Mouse (Mus musculus): ENCODE results near the gene Trim47. TPM values are rescaled to one million over a fixed set of nuclear protein-coding genes. Genes with fewer than 3 reads are reported as not detected.

Gene Trim47
- polyA plus RNA-seq, 1 experiment from 2014 or later: 31.2 TPM

DNA sequence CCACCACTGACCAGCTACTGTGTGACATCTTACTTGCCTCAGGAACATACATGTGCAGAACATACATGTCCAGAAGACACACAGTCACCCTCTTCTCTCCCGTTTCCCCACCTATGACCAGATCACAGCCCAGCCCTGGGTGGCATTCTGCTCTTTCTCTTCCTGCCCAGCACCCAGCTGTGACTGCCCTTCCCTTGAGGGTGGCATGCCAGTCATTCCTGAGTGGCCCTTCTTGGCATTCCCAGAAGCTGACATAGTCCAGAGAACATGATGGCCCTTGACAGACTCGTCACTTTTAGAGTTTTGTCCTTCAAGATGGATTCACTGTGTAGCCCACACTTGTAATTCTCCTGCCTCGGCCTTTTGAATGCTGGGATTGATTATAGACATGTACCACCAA lies 54.4 kb downstream of the Trim47 start:
- H3K9me3 ChIP-seq (ENCODE audit: low read length): no peaks in the 10 kb centered on the region
- H3K4me1 ChIP-seq (ENCODE audit: insufficient read depth, low read length): peaks cover 4% of the 10 kb centered on the region
- H3K9ac ChIP-seq (replicated peaks; ENCODE audit: low read length): no peak overlapping the region
- no peaks in the 10 kb centered on the region for H3K27me3 ChIP-seq (ENCODE audit: insufficient read depth, low read length)
- no peak overlapping the region for H3K4me3 ChIP-seq (ENCODE audit: low read length)
- no peak overlapping the region for H3K4me2 ChIP-seq (replicated peaks; ENCODE audit: low read depth, low read length)
- no peak for ATAC-seq (ENCODE audit: low FRiP score, low TSS enrichment)
- no peaks in the 10 kb centered on the region for H3K36me3 ChIP-seq (ENCODE audit: insufficient read depth, low read length)
- 86% methylated on average over 3 of the region's 3 CpGs for WGBS
- H3K27ac ChIP-seq (ENCODE audit: low read length): no peak overlapping the region

DNA sequence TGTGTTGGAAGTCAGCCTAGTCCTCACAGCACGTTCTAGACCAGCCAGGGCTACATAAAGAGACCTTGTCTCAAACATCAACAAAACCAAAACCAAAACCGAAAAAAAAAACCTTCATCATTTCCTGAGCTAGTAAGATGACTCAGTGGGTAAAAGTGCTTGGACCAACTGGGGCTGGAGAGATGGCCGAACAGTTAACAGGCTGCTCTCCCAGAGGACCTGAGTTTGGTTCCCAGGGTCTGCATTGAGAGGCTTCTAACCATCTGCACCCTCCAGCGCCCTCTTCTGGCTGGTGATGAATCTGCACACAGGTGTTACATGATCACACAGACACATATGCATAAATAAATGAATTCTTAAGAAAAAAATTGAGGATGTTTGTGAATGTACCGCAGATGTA lies 55.5 kb downstream of the Trim47 start:
- H3K27ac ChIP-seq (ENCODE audit: low read length): no peak overlapping the region
- H3K4me3 ChIP-seq (ENCODE audit: low read length): no peak overlapping the region
- H3K4me1 ChIP-seq (ENCODE audit: insufficient read depth, low read length): no peaks in the 10 kb centered on the region
- WGBS: 70% methylated on average over 5 of the region's 5 CpGs
- H3K9ac ChIP-seq (replicated peaks; ENCODE audit: low read length): no peak overlapping the region
- H3K4me2 ChIP-seq (replicated peaks; ENCODE audit: low read depth, low read length): no peak overlapping the region
- no peaks in the 10 kb centered on the region for H3K27me3 ChIP-seq (ENCODE audit: insufficient read depth, low read length)
- H3K36me3 ChIP-seq (ENCODE audit: insufficient read depth, low read length): no peaks in the 10 kb centered on the region
- no peaks in the 10 kb centered on the region for H3K9me3 ChIP-seq (ENCODE audit: low read length)
- ATAC-seq (ENCODE audit: low FRiP score, low TSS enrichment): no peak

DNA sequence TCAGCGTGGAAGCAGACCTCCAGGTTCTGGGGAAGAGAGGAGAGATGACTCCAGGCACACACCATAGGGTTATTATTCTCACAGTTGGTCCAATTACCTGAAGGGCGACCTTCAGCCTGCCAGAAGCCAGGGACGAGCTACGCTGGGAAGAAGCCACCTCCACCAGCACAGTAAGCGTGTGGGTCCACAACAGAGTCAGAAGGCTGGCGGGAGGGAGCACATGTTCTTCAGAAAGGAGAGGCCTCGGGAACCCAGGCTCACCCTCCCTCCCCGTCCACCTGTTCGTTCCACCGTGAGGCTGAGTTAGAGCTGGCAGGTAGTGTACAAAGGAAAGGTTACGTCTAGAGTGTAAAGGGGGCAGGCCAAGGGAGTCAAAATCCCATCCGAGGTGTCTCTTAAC lies 61.7 kb downstream of the Trim47 start:
- Histone ChIP-seq H3K9me3 (ENCODE audit: low read length) (no peaks in the 10 kb centered on the region), H3K9ac (replicated peaks; ENCODE audit: low read length) (no peak overlapping the region), H3K27me3 (ENCODE audit: insufficient read depth, low read length) (no peaks in the 10 kb centered on the region), H3K4me1 (ENCODE audit: insufficient read depth, low read length) (no peaks in the 10 kb centered on the region), H3K4me2 (replicated peaks; ENCODE audit: low read depth, low read length) (no peak overlapping the region), H3K36me3 (ENCODE audit: insufficient read depth, low read length) (peaks cover 15% of the 10 kb centered on the region), H3K27ac (ENCODE audit: low read length) (no peak overlapping the region), H3K4me3 (ENCODE audit: low read length) (no peak overlapping the region)
- ATAC-seq (ENCODE audit: low FRiP score, low TSS enrichment): no peak
- 85% methylated on average over 12 of the region's 12 CpGs for WGBS

DNA sequence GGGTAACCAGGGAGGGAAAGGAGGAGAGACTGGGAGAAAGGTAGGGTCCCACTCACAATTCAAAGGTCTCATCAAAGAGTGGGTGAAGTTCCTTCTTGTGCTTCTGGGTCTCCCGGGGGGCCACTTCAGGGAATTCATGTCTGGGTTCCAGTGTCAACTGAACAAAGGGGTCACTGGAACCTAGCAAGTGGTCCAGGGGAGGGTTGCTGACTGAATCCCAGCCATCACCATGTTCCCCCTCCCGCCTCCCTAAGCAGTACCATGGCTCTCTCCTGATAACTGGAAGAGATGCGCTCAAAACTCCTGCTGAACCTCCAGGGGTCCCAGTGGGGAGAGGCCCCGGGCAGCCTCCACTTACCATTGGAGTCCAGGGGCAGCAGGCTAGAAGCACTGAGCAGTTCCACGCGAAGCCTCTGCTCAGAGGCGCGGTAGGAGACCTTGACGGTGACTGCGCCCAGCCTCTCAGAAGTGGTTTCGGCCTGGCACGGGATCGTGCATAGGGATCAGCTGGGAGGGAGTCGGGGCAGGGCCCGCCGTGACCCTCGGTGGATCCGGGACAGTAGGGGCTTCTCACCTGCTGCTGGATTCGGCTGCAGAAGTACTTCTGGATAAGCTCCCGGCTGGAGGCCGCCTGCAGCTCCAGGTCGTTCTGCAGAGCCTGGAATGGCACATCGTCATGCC lies 62.7 kb downstream of the Trim47 start:
- no peak overlapping the region for H3K27ac ChIP-seq (ENCODE audit: low read length)

DNA sequence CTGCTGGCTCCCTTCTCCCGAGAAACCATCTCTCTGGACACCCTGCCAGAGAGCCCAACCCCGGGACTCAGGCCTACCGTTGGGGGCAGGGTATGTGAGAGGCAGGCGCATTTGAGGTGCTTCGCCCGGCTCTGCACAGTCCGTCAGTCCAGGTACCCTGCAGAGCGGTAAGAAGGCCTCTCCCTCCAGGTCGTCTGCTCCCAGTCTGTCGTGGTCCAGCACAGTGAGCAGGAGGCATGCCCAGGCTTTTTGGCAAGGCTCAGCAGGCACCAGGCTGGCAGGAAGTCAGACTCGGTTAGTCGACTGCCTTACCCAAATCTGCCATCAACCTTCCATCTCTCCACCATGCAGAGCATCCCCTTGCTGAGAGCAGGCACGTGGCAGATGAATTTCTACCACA lies 63.4 kb downstream of the Trim47 start:
- H3K9me3 ChIP-seq (ENCODE audit: low read length): no peaks in the 10 kb centered on the region
- no peak overlapping the region for H3K27ac ChIP-seq (ENCODE audit: low read length)
- H3K36me3 ChIP-seq (ENCODE audit: insufficient read depth, low read length): peaks cover 32% of the 10 kb centered on the region
- H3K4me3 ChIP-seq (ENCODE audit: low read length): no peak overlapping the region
- H3K4me1 ChIP-seq (ENCODE audit: insufficient read depth, low read length): no peaks in the 10 kb centered on the region
- WGBS: 63% methylated on average over 13 of the region's 13 CpGs
- no peaks in the 10 kb centered on the region for H3K27me3 ChIP-seq (ENCODE audit: insufficient read depth, low read length)
- H3K4me2 ChIP-seq (replicated peaks; ENCODE audit: low read depth, low read length): no peak overlapping the region
- H3K9ac ChIP-seq (replicated peaks; ENCODE audit: low read length): no peak overlapping the region
- ATAC-seq (ENCODE audit: low FRiP score, low TSS enrichment): no peak

More for the DNA sequence above, 62.7 kb downstream of the Trim47 start:
- no peaks in the 10 kb centered on the region for H3K9me3 ChIP-seq (ENCODE audit: low read length)
- 69% methylated on average over 23 of the region's 23 CpGs for WGBS
- H3K4me2 ChIP-seq (replicated peaks; ENCODE audit: low read depth, low read length): no peak overlapping the region
- H3K4me3 ChIP-seq (ENCODE audit: low read length): no peak overlapping the region
- H3K36me3 ChIP-seq (ENCODE audit: insufficient read depth, low read length): peaks cover 25% of the 10 kb centered on the region
- H3K4me1 ChIP-seq (ENCODE audit: insufficient read depth, low read length): no peaks in the 10 kb centered on the region
- H3K9ac ChIP-seq (replicated peaks; ENCODE audit: low read length): no peak overlapping the region
- no peaks in the 10 kb centered on the region for H3K27me3 ChIP-seq (ENCODE audit: insufficient read depth, low read length)
- no peak for ATAC-seq (ENCODE audit: low FRiP score, low TSS enrichment)

DNA sequence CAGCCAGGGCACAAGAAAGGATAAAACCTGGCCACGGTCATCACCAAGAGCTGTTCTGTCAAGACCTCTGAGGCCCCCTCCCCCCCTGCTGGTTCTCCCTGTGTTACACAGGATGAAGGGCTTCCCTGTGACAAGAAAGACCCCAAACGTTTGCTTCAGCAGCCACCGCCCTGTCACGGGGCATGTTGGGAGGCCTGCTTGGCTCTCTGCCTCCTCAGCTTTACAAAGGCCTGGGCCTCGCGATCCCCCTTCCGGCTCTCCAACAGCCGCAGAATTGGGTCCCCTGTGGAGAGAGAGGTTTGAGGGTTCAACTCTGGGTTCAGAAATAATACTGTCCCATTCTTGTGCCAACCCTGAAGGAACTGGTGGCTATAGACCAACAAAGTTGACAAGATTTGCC lies 64.5 kb downstream of the Trim47 start:
- Histone ChIP-seq H3K27me3 (ENCODE audit: insufficient read depth, low read length) (no peaks in the 10 kb centered on the region), H3K9me3 (ENCODE audit: low read length) (no peaks in the 10 kb centered on the region), H3K4me1 (ENCODE audit: insufficient read depth, low read length) (no peaks in the 10 kb centered on the region), H3K9ac (replicated peaks; ENCODE audit: low read length) (no peak overlapping the region), H3K4me3 (ENCODE audit: low read length) (no peak overlapping the region), H3K36me3 (ENCODE audit: insufficient read depth, low read length) (peaks cover 42% of the 10 kb centered on the region), H3K27ac (ENCODE audit: low read length) (no peak overlapping the region), H3K4me2 (replicated peaks; ENCODE audit: low read depth, low read length) (no peak overlapping the region)
- no peak for ATAC-seq (ENCODE audit: low FRiP score, low TSS enrichment)
- WGBS: 70% methylated on average over 8 of the region's 8 CpGs

DNA sequence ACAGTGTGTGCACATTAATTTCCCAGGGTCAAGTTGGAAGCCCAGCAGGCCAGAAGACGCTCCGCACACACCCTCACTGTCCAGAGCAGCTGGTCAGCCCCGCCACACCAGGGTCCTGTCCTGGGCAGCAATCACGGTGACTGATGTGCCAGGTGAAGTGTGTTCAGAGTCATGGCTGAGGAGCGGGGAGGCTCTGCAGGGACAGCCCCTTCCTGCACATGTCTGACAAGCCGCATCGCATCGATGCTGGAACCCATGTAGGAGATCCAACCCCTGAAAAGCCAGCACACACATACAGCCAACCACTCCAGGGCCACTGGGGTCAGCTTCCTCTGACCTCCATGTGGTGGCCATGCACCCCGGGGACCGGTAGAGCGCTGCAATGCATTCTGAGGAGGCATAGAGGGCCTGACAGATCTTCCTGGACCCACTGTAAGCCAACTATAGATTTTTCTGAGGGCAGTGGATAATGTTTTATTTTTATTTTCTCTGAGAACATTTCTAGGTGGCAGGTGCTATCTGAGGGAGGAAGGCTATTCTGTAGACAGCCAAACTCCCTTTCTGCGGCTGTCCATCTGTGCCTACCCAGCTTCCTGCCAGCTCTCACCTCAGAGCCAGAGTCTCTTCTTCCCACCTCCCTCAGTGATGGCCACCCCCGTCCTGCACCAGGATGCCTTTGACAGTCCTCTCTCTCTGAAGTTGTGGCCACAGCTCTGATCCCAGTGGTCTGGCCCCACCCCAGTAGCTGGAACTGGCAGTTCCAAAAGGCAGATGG lies 65.2 kb downstream of the Trim47 start:
- Histone ChIP-seq H3K4me3 (ENCODE audit: low read length) (no peak overlapping the region), H3K36me3 (ENCODE audit: insufficient read depth, low read length) (peaks cover 49% of the 10 kb centered on the region), H3K9ac (replicated peaks; ENCODE audit: low read length) (no peak overlapping the region), H3K9me3 (ENCODE audit: low read length) (no peaks in the 10 kb centered on the region), H3K27me3 (ENCODE audit: insufficient read depth, low read length) (no peaks in the 10 kb centered on the region), H3K4me2 (replicated peaks; ENCODE audit: low read depth, low read length) (no peak overlapping the region), H3K4me1 (ENCODE audit: insufficient read depth, low read length) (no peaks in the 10 kb centered on the region), H3K27ac (ENCODE audit: low read length) (no peak overlapping the region)
- no peak for ATAC-seq (ENCODE audit: low FRiP score, low TSS enrichment)
- WGBS: 85% methylated on average over 13 of the region's 13 CpGs

DNA sequence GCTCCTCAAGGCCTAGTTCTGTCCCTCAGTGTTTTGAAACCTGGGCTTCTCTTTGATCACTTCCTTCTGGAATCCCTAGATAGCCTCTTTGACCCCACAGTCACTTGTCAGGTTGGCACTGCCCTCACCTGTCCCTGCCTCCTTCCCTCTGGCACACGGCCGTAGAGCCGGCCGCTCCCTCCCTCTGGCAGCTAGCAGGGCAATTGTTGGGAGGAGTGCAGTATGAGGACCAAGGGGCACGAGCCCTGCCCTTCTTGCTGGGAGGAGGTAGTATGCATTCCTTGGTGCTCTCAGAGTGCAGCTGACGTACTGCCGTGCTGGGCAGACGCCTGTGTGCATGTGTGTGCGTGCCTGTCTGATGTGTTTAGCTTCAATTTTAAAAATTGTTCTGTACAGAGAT lies 66.4 kb downstream of the Trim47 start:
- Histone ChIP-seq H3K27me3 (ENCODE audit: insufficient read depth, low read length) (no peaks in the 10 kb centered on the region), H3K36me3 (ENCODE audit: insufficient read depth, low read length) (peaks cover 61% of the 10 kb centered on the region), H3K4me3 (ENCODE audit: low read length) (no peak overlapping the region), H3K27ac (ENCODE audit: low read length) (no peak overlapping the region), H3K4me1 (ENCODE audit: insufficient read depth, low read length) (no peaks in the 10 kb centered on the region), H3K4me2 (replicated peaks; ENCODE audit: low read depth, low read length) (no peak overlapping the region), H3K9ac (replicated peaks; ENCODE audit: low read length) (no peak overlapping the region), H3K9me3 (ENCODE audit: low read length) (no peaks in the 10 kb centered on the region)
- 80% methylated on average over 9 of the region's 9 CpGs for WGBS
- ATAC-seq (ENCODE audit: low FRiP score, low TSS enrichment): no peak

DNA sequence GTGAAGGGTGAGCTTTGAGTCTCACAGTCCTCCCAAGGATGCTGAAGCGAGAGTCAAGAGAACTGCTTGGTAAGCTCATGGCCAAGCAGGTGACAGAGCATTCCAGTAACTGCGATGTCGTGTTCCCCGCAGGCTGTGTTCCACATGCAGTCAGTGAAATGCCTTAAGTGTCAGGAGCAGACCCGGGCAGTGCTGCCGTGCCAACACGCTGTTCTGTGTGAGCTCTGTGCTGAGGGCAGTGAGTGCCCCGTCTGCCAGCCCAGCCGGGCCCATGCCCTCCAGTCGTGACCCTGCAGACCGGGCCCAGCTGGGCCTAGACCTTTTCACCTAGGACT lies 67.4 kb downstream of the Trim47 start:
- peaks cover 71% of the 10 kb centered on the region for H3K36me3 ChIP-seq (ENCODE audit: insufficient read depth, low read length)
- no peaks in the 10 kb centered on the region for H3K4me1 ChIP-seq (ENCODE audit: insufficient read depth, low read length)
- no peak overlapping the region for H3K4me3 ChIP-seq (ENCODE audit: low read length)
- H3K9me3 ChIP-seq (ENCODE audit: low read length): no peaks in the 10 kb centered on the region
- WGBS: 92% methylated on average over 11 of the region's 11 CpGs
- no peaks in the 10 kb centered on the region for H3K27me3 ChIP-seq (ENCODE audit: insufficient read depth, low read length)
- no peak overlapping the region for H3K27ac ChIP-seq (ENCODE audit: low read length)
- no peak for ATAC-seq (ENCODE audit: low FRiP score, low TSS enrichment)
- no peak overlapping the region for H3K9ac ChIP-seq (replicated peaks; ENCODE audit: low read length)
- no peak overlapping the region for H3K4me2 ChIP-seq (replicated peaks; ENCODE audit: low read depth, low read length)

Data from kidney, embryonic 16.5 days (tissue).